Mouse (Mus musculus) midbrain, embryonic 11.5 days (tissue): ENCODE results near the gene Nxf1. TPM values are rescaled to one million over a fixed set of nuclear protein-coding genes. Genes with fewer than 3 reads are reported as not detected.
"Not testable (repeated sequence)": the region's sequence is repeated elsewhere in the genome, so short reads cannot be mapped to it uniquely, and the experiment has no call there.

Source experiments
- ATAC-seq: fragments of 200-750 bp; cut with Nextera tagmentation; 2 replicates; pipeline ENCODE4 v1.8.0; 2017; ENCODE audit warnings: moderate TSS enrichment, moderate library complexity; ENCODE audit not compliant: low FRiP score
- DNase-seq: peaks from one replicate; pipeline ENCODE4 v3.0.0; 2015; ENCODE audit warnings: low spot score; ENCODE audit errors: missing footprints
- H3K27ac ChIP-seq: fragments of 300-500 bp; sonication (generic); 2 replicates; pipeline ENCODE4 v1.5.1; 2014; ENCODE audit warnings: low read depth, low read length
- H3K27me3 ChIP-seq: fragments of 300-500 bp; sonication (generic); 2 replicates; pipeline ENCODE4 v1.6.1; 2014; ENCODE audit warnings: mild to moderate bottlenecking, low read length, moderate library complexity, mixed read lengths; ENCODE audit not compliant: control insufficient read depth, insufficient read depth
- H3K36me3 ChIP-seq: fragments of 300-500 bp; sonication (generic); 2 replicates; pipeline ENCODE4 v1.6.1; 2014; ENCODE audit warnings: mild to moderate bottlenecking, low read length, moderate library complexity, mixed read lengths; ENCODE audit not compliant: control insufficient read depth, insufficient read depth
- H3K4me1 ChIP-seq: fragments of 300-500 bp; sonication (generic); 2 replicates; pipeline ENCODE4 v1.6.1; 2014; ENCODE audit warnings: low read length; ENCODE audit not compliant: control insufficient read depth, insufficient read depth
- H3K4me2 ChIP-seq: fragments of 300-500 bp; sonication (generic); 2 replicates; pipeline ENCODE4 v1.6.1; 2014; ENCODE audit warnings: mild to moderate bottlenecking, moderate library complexity
- H3K4me3 ChIP-seq: fragments of 300-500 bp; sonication (generic); 2 replicates; pipeline ENCODE4 v1.5.1; 2014; ENCODE audit warnings: low read depth, low read length
- H3K9ac ChIP-seq: fragments of 300-500 bp; sonication (generic); 2 replicates; pipeline ENCODE4 v1.6.1; 2014; ENCODE audit warnings: low read length
- H3K9me3 ChIP-seq: fragments of 300-500 bp; sonication (generic); 2 replicates; pipeline ENCODE4 v1.6.1; 2016; ENCODE audit warnings: low read length; ENCODE audit not compliant: control insufficient read depth
- WGBS: fragments of 180-500 bp; shearing (Covaris S2); extraction: QIAGEN DNeasy Blood & Tissue Kit; methylation state at CpG from one replicate; pipeline ENCODE4 v1.1.7; 2014; 5-methylcytosine and 5-hydroxymethylcytosine counted together
- polyA plus RNA-seq: library from polyadenylated mRNA; unstranded; fragments of >200 nt; fragmentation: Nextera tagmentation; extraction: Ambion mirVana; gene quantifications from 2 replicates; pipeline ENCODE4 v1.2.1, GENCODE M21; 2014

Nxf1 gene
- polyA plus RNA-seq, 1 experiment from 2014 or later, result 209 TPM

- Histone ChIP-seq H3K9me3 (no peaks in the 10 kb centered on the region), H3K4me1 (peaks cover 16% of the 10 kb centered on the region), H3K27ac (no peak overlapping the region), H3K9ac (no peak overlapping the region), H3K4me2 (no peak overlapping the region), H3K27me3 (no peaks in the 10 kb centered on the region), H3K36me3 (peaks cover 3% of the 10 kb centered on the region; the same call in 1 of the 2 replicates), H3K4me3 (no peak overlapping the region)
- WGBS, result 76% methylated on average over 10 of the region's 10 CpGs
- DNase-seq (peak; percentile 75), ATAC-seq (no peak)
Measured at GRCm38 (mm10) chr19:8714653-8715481, 42.0 kb upstream of the Nxf1 start.

- DNase-seq, result peak; percentile 75
- no peaks in the 10 kb centered on the region for H3K27me3 ChIP-seq
- H3K27ac ChIP-seq, result no peak overlapping the region
- peaks cover 16% of the 10 kb centered on the region for H3K4me1 ChIP-seq
- no peaks in the 10 kb centered on the region for H3K9me3 ChIP-seq
- no peak overlapping the region for H3K9ac ChIP-seq
- no peak for ATAC-seq
- 61% methylated on average over 10 of the region's 10 CpGs for whole genome bisulfite sequencing
- H3K36me3 ChIP-seq, result no peaks in the 10 kb centered on the region
- H3K4me3 ChIP-seq, result no peak overlapping the region
- H3K4me2 ChIP-seq, result no peak overlapping the region
Measured at GRCm38 (mm10) chr19:8715868-8716766, 40.8 kb upstream of the Nxf1 start.

- WGBS, result 71% methylated on average over 8 of the region's 10 CpGs
- Histone ChIP-seq H3K4me2 (no peak overlapping the region), H3K27ac (no peak overlapping the region), H3K27me3 (no peaks in the 10 kb centered on the region), H3K4me3 (no peak overlapping the region), H3K36me3 (no peaks in the 10 kb centered on the region), H3K9ac (no peak overlapping the region), H3K9me3 (no peaks in the 10 kb centered on the region), H3K4me1 (peaks cover 9% of the 10 kb centered on the region)
- ATAC-seq (no peak), DNase-seq (peak; percentile 81)
Measured at GRCm38 (mm10) chr19:8716767-8717475, 40.0 kb upstream of the Nxf1 start.

GRCm38 (mm10) chr19:8718357-8718756 lies 38.5 kb upstream of the Nxf1 start:
- H3K9ac ChIP-seq, result no peak overlapping the region
- peaks cover 10% of the 10 kb centered on the region for H3K4me1 ChIP-seq
- 76% methylated on average over 3 of the region's 3 CpGs for WGBS

GRCm38 (mm10) chr19:8719037-8719436 lies 37.8 kb upstream of the Nxf1 start:
- H3K27me3 ChIP-seq, DNase-seq, ATAC-seq: not testable (repeated sequence)

More at GRCm38 (mm10) chr19:8718357-8718756, 38.5 kb upstream of the Nxf1 start:
- DNase-seq, result peak; percentile 87
- Histone ChIP-seq H3K27me3 (no peaks in the 10 kb centered on the region), H3K4me2 (no peak overlapping the region), H3K36me3 (no peaks in the 10 kb centered on the region), H3K4me3 (no peak overlapping the region), H3K27ac (no peak overlapping the region), H3K9me3 (no peaks in the 10 kb centered on the region)
- ATAC-seq, result no peak

GRCm38 (mm10) chr19:8721378-8721777 lies 35.5 kb upstream of the Nxf1 start:
- Histone ChIP-seq H3K36me3 (peaks cover 8% of the 10 kb centered on the region), H3K27ac (no peak overlapping the region), H3K9me3 (no peaks in the 10 kb centered on the region), H3K27me3 (no peaks in the 10 kb centered on the region), H3K4me2 (0 out of 2 replicates have a peak overlapping the region, but pooled peaks have one; percentile 67), H3K4me1 (peaks cover 14% of the 10 kb centered on the region), H3K4me3 (0 out of 2 replicates have a peak overlapping the region, but pooled peaks have one; percentile 90), H3K9ac (no peak overlapping the region)
- ATAC-seq (no peak), DNase-seq (peak; percentile 31)
- WGBS, result 88% methylated on average over 1 of the region's 1 CpGs

More at GRCm38 (mm10) chr19:8719037-8719436, 37.8 kb upstream of the Nxf1 start:
- H3K36me3 ChIP-seq, H3K4me1 ChIP-seq, H3K9ac ChIP-seq, H3K27ac ChIP-seq, H3K4me3 ChIP-seq, H3K9me3 ChIP-seq, H3K4me2 ChIP-seq: not testable (repeated sequence)

GRCm38 (mm10) chr19:8722021-8722420 lies 34.9 kb upstream of the Nxf1 start:
- 63% methylated on average over 4 of the region's 4 CpGs for WGBS
- H3K27ac ChIP-seq, result no peak overlapping the region

GRCm38 (mm10) chr19:8722559-8722906 lies 34.3 kb upstream of the Nxf1 start:
- peak overlapping the region; percentile 80 for H3K27ac ChIP-seq
- H3K4me2 ChIP-seq, result peak overlapping the region; percentile 67
- no peak for DNase-seq
- WGBS, result 1% methylated on average over 5 of the region's 5 CpGs
- ATAC-seq, result peak; percentile 6
- H3K9ac ChIP-seq, result peak overlapping the region; percentile 99
- H3K36me3 ChIP-seq, result peaks cover 8% of the 10 kb centered on the region
- H3K4me3 ChIP-seq, result peak overlapping the region; percentile 90
- H3K4me1 ChIP-seq, result peaks cover 14% of the 10 kb centered on the region
- H3K27me3 ChIP-seq, result no peaks in the 10 kb centered on the region
- no peaks in the 10 kb centered on the region for H3K9me3 ChIP-seq

More at GRCm38 (mm10) chr19:8722021-8722420, 34.9 kb upstream of the Nxf1 start:
- H3K9me3 ChIP-seq, result no peaks in the 10 kb centered on the region
- DNase-seq, result peak; percentile 73
- peaks cover 8% of the 10 kb centered on the region for H3K36me3 ChIP-seq
- H3K4me1 ChIP-seq, result peaks cover 14% of the 10 kb centered on the region
- ATAC-seq, result no peak
- H3K4me3 ChIP-seq, result peak overlapping the region; percentile 90
- peak overlapping the region; percentile 99 for H3K9ac ChIP-seq
- no peaks in the 10 kb centered on the region for H3K27me3 ChIP-seq
- H3K4me2 ChIP-seq, result peak overlapping the region; percentile 67
